Mouse (Mus musculus) kidney, postnatal 0 days (tissue): ENCODE data around the gene Ppip5k1. TPM values are rescaled to one million over a fixed set of nuclear protein-coding genes. Genes with fewer than 3 reads are reported as not detected.

Experiments used
- ATAC-seq: fragments of 200-750 bp; cut with Nextera tagmentation; replicated peaks from 2 replicates; pipeline ENCODE4 v1.8.0; 2017; ENCODE audit warnings: low read depth, moderate number of reproducible peaks, moderate TSS enrichment, moderate library complexity; ENCODE audit not compliant: low FRiP score
- DNase-seq: peaks from one replicate; pipeline ENCODE4 v3.0.0-alpha.2; 2016; ENCODE audit warnings: low spot score
- H3K27ac ChIP-seq: fragments of 300-500 bp; sonication (generic); 2 replicates; pipeline ENCODE4 v1.5.1; 2014; ENCODE audit warnings: mild to moderate bottlenecking
- H3K27me3 ChIP-seq: fragments of 300-500 bp; sonication (generic); 2 replicates; pipeline ENCODE4 v1.6.1; 2014; ENCODE audit warnings: low read length, mixed read lengths; ENCODE audit not compliant: insufficient read depth
- H3K36me3 ChIP-seq: fragments of 300-500 bp; sonication (generic); 2 replicates; pipeline ENCODE4 v1.6.1; 2014; ENCODE audit warnings: low read length, mixed read lengths; ENCODE audit not compliant: insufficient read depth
- H3K4me1 ChIP-seq: fragments of 300-500 bp; sonication (generic); replicated peaks from 2 replicates; pipeline ENCODE4 v1.6.1; 2014; ENCODE audit warnings: antibody characterized with exemption, low read length, mixed read lengths; ENCODE audit not compliant: insufficient read depth
- H3K4me2 ChIP-seq: fragments of 300-500 bp; sonication (generic); 2 replicates; pipeline ENCODE4 v1.6.1; 2014; ENCODE audit warnings: mild to moderate bottlenecking, low read length, moderate library complexity, mixed read lengths
- H3K4me3 ChIP-seq: fragments of 300-500 bp; sonication (generic); replicated peaks from 2 replicates; pipeline ENCODE4 v1.5.1; 2014; ENCODE audit warnings: low read depth, low read length
- H3K9ac ChIP-seq: fragments of 300-500 bp; sonication (generic); 2 replicates; pipeline ENCODE4 v1.6.1; 2014; ENCODE audit warnings: low read depth, low read length
- H3K9me3 ChIP-seq: fragments of 300-500 bp; sonication (generic); replicated peaks from 2 replicates; pipeline ENCODE4 v1.6.1; 2016; ENCODE audit warnings: low read length, inconsistent platforms, mixed read lengths
- CTCF ChIP-seq: IDR thresholded peaks from 2 replicates; pipeline ENCODE4 v1.5.1; 2016; ENCODE audit warnings: antibody characterized with exemption, low read depth, mild to moderate bottlenecking, moderate library complexity
- WGBS: fragments of 180-500 bp; shearing (Covaris S2); extraction: QIAGEN DNeasy Blood & Tissue Kit; methylation state at CpG from one replicate; pipeline ENCODE4 v1.1.7; 2014; 5-methylcytosine and 5-hydroxymethylcytosine counted together
- polyA plus RNA-seq: library from polyadenylated mRNA; unstranded; fragments of >200 nt; fragmentation: Nextera tagmentation; extraction: Ambion mirVana; gene quantifications from 2 replicates; pipeline ENCODE4 v1.2.1, GENCODE M21; 2015

Gene Ppip5k1
- polyA plus RNA-seq, 1 experiment from 2014 or later, result 14.0 TPM

GRCm38 (mm10) chr2:121268446-121268845, 86.8 kb downstream of the Ppip5k1 start:
- Histone ChIP-seq H3K4me1 (peaks cover 3% of the 10 kb centered on the region; the same call in 1 of the 2 replicates), H3K4me3 (no peak overlapping the region), H3K27ac (no peak overlapping the region), H3K9me3 (no peaks in the 10 kb centered on the region), H3K27me3 (no peaks in the 10 kb centered on the region), H3K9ac (no peak overlapping the region), H3K4me2 (no peak overlapping the region), H3K36me3 (peaks cover 15% of the 10 kb centered on the region; the same call in 1 of the 2 replicates)
- 59% methylated on average over 8 of the region's 8 CpGs for WGBS
- TF ChIP-seq CTCF, result no peak
- DNase-seq, result no peak
- ATAC-seq, result no peak

Other genes starting within 250 kb of the Ppip5k1 start
- gene Tgm7, start 245.6 kb downstream of the Ppip5k1 start, polyA plus RNA-seq, result 0.43 and 0.66 TPM in 2 replicates
- 21.1 and 21.2 TPM in 2 replicates for gene Adal, start 215.0 kb downstream of the Ppip5k1 start, polyA plus RNA-seq
- 26.7 and 28.4 TPM in 2 replicates for gene Lcmt2, start 214.7 kb downstream of the Ppip5k1 start, polyA plus RNA-seq
- 27.6 and 29.2 TPM in 2 replicates for gene Tubgcp4, start 184.7 kb downstream of the Ppip5k1 start, polyA plus RNA-seq
- gene Zscan29, start 184.3 kb downstream of the Ppip5k1 start, polyA plus RNA-seq, result 10.6 and 10.8 TPM in 2 replicates
- gene Trp53bp1, start 84.0 kb downstream of the Ppip5k1 start, polyA plus RNA-seq, result 24.4 and 24.9 TPM in 2 replicates
- gene Map1a, start 65.8 kb downstream of the Ppip5k1 start, polyA plus RNA-seq, result 0.93 and 1.3 TPM in 2 replicates
- gene Ckmt1, start 2.3 kb upstream of the Ppip5k1 start, polyA plus RNA-seq, result 63.1 and 70.4 TPM in 2 replicates
- not detected in 2 replicates for gene Strc, start 31.8 kb upstream of the Ppip5k1 start, polyA plus RNA-seq
- 506 and 575 TPM in 2 replicates for gene Pdia3, start 58.4 kb upstream of the Ppip5k1 start, polyA plus RNA-seq
- 1.7 and 2.4 TPM in 2 replicates for gene Catsper2, start 58.4 kb upstream of the Ppip5k1 start, polyA plus RNA-seq
- 13.9 and 15.3 TPM in 2 replicates for gene Ell3, start 88.9 kb upstream of the Ppip5k1 start, polyA plus RNA-seq
- gene Serf2, start 93.8 kb upstream of the Ppip5k1 start, polyA plus RNA-seq, result 520 and 562 TPM in 2 replicates
- gene Hypk, start 97.9 kb upstream of the Ppip5k1 start, polyA plus RNA-seq, result 102 and 123 TPM in 2 replicates
- 0.20 and 0.28 TPM in 2 replicates for gene Serinc4, start 101.4 kb upstream of the Ppip5k1 start, polyA plus RNA-seq
- gene Mfap1b, start 118.7 kb upstream of the Ppip5k1 start, polyA plus RNA-seq, result 43.2 and 45.8 TPM in 2 replicates
- 16.6 and 18.8 TPM in 2 replicates for gene Mfap1a, start 151.3 kb upstream of the Ppip5k1 start, polyA plus RNA-seq
- gene Wdr76, start 151.3 kb upstream of the Ppip5k1 start, polyA plus RNA-seq, result 5.3 and 5.5 TPM in 2 replicates